Mouse (Mus musculus) hindbrain, embryonic 16.5 days (tissue): Measurements from ENCODE around the gene Ptpa. TPM values are rescaled to one million over a fixed set of nuclear protein-coding genes. Genes with fewer than 3 reads are reported as not detected.

Source experiments
- ATAC-seq: fragments of 200-750 bp; cut with Nextera tagmentation; 2 replicates; pipeline ENCODE4 v1.8.0; 2017; ENCODE audit warnings: moderate TSS enrichment, moderate library complexity
- H3K27ac ChIP-seq: fragments of 300-500 bp; sonication (generic); 2 replicates; pipeline ENCODE4 v1.5.1; 2014; ENCODE audit warnings: low read depth, mild to moderate bottlenecking, control low read depth, low read length, moderate library complexity
- H3K27me3 ChIP-seq: fragments of 300-500 bp; sonication (generic); replicated peaks from 2 replicates; pipeline ENCODE4 v1.6.1; 2014; ENCODE audit warnings: low read length; ENCODE audit not compliant: control insufficient read depth, insufficient read depth
- H3K36me3 ChIP-seq: fragments of 300-500 bp; sonication (generic); 2 replicates; pipeline ENCODE4 v1.6.1; 2014; ENCODE audit warnings: mild to moderate bottlenecking, low read length, moderate library complexity, mixed read lengths; ENCODE audit not compliant: control insufficient read depth, insufficient read depth
- H3K4me1 ChIP-seq: fragments of 300-500 bp; sonication (generic); 2 replicates; pipeline ENCODE4 v1.6.1; 2014; ENCODE audit warnings: low read depth, low read length; ENCODE audit not compliant: control insufficient read depth, insufficient read depth
- H3K4me2 ChIP-seq: fragments of 300-500 bp; sonication (generic); 2 replicates; pipeline ENCODE4 v1.6.1; 2014; ENCODE audit warnings: mild to moderate bottlenecking, low read length, control low read depth, moderate library complexity
- H3K4me3 ChIP-seq: fragments of 300-500 bp; sonication (generic); 2 replicates; pipeline ENCODE4 v1.5.1; 2014; ENCODE audit warnings: mild to moderate bottlenecking, low read length, control low read depth, moderate library complexity
- H3K9ac ChIP-seq: fragments of 300-500 bp; sonication (generic); 2 replicates; pipeline ENCODE4 v1.6.1; 2014; ENCODE audit warnings: low read depth, mild to moderate bottlenecking, control low read depth, low read length, moderate library complexity
- H3K9me3 ChIP-seq: fragments of 300-500 bp; sonication (generic); 2 replicates; pipeline ENCODE4 v1.6.1; 2014; ENCODE audit warnings: mild to moderate bottlenecking, low read length, moderate library complexity; ENCODE audit not compliant: control insufficient read depth
- WGBS: fragments of 180-500 bp; shearing (Covaris S2); extraction: QIAGEN DNeasy Blood & Tissue Kit; methylation state at CpG from one replicate; pipeline ENCODE4 v1.1.7; 2014; 5-methylcytosine and 5-hydroxymethylcytosine counted together
- polyA plus RNA-seq: library from polyadenylated mRNA; unstranded; fragments of >200 nt; fragmentation: Nextera tagmentation; extraction: Ambion mirVana; gene quantifications from 2 replicates; pipeline ENCODE4 v1.2.1, GENCODE M21; 2015

Gene Ptpa
- polyA plus RNA-seq, 1 experiment from 2014 or later: 153 TPM

DNA sequence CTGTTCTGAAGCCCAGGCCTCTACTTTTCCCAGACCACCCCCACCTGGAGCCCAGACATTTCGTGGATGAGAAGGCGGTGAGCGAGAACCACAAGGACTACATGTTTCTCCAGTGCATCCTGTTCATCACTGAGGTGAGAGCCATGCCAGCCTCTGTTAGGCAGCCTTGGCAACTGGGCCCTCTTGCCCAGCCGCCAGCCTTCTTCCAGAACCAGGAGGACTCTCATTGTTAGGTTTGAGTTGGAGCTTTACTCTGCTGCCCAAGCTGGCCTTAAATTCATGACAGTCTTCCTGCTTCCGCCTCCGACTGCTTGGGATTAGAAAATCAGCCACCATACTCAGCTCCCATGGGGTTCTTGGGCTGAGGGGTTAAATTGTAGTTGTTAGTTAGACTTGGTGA, 23.8 kb downstream of the Ptpa start:
- Histone ChIP-seq H3K27me3 (no peaks in the 10 kb centered on the region), H3K36me3 (peaks cover 25% of the 10 kb centered on the region), H3K9ac (no peak overlapping the region), H3K9me3 (no peaks in the 10 kb centered on the region), H3K4me3 (no peak overlapping the region), H3K4me2 (no peak overlapping the region), H3K27ac (no peak overlapping the region), H3K4me1 (peaks cover 32% of the 10 kb centered on the region)
- WGBS: 90% methylated on average over 6 of the region's 6 CpGs
- no peak for ATAC-seq

DNA sequence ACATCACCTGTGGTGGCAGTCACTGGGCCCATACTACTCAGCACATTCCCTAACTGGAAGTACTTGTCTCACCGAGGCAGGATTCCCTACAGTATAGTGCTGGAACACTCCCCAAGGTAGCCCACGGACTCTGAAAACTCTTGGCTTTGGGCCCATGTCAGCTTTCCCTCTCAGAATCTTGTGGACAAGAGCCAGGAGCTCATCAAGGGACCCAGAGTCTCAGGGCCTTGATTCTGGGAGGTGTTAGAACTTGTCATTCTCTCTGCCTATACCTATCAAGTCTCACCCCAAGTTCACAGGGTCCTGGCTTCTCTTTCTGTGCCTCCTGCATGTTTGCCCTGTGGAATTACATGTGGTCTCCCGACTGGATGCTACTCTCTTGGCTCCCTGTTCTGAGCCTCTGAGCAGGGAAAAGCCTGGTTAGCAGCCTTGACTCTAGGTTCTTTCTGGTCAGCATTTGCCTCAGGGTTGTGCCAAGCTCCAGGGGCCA, 24.4 kb downstream of the Ptpa start:
- no peak for ATAC-seq
- H3K4me3 ChIP-seq: no peak overlapping the region
- H3K4me2 ChIP-seq: no peak overlapping the region
- no peaks in the 10 kb centered on the region for H3K9me3 ChIP-seq
- H3K27me3 ChIP-seq: no peaks in the 10 kb centered on the region
- peaks cover 32% of the 10 kb centered on the region for H3K4me1 ChIP-seq
- peak overlapping the region; percentile 96 for H3K27ac ChIP-seq
- 39% methylated on average over 3 of the region's 3 CpGs for WGBS
- peak overlapping the region; percentile 25; the same call in 1 of the 2 replicates for H3K9ac ChIP-seq
- H3K36me3 ChIP-seq: peaks cover 25% of the 10 kb centered on the region

DNA sequence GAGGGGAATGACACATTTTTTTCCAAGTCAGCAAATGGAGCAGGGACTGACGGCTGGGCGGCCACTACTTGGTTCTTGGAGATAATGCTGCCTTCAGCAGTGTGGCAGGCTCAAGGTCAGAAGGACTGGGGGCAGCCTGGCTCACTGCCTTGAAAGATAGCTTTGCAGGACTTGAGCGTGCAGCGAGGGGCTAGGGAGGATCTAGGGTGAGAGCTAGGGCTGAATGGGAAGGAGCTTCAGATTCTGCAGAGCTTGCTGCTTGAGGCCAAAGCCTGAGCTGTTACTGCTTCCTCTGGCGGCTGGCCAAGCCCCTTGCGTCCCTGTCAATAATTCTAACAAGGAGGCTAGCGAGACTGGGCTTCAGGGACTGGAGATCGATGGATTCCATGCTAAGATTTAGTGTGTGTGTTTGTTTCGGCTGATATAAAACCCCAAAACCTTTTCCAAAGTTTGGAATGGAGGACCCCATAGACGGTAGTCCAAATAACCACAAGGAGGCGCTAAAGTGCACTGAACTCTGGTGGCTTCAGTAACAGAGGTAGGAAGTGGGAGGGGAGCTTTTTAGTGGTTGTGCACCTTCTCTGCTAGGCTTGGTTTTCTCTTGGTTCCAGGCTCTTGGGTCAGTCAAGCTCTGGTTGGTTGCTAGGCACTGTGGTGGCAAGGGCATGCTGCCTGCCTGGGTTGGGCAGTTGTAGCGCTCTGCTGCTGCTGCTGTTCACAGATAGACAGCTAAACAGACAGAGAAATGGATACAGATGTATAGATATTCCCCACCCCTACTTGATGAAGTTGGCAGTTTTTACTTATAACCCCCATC, 25.1 kb downstream of the Ptpa start:
- H3K36me3 ChIP-seq: peaks cover 25% of the 10 kb centered on the region

DNA sequence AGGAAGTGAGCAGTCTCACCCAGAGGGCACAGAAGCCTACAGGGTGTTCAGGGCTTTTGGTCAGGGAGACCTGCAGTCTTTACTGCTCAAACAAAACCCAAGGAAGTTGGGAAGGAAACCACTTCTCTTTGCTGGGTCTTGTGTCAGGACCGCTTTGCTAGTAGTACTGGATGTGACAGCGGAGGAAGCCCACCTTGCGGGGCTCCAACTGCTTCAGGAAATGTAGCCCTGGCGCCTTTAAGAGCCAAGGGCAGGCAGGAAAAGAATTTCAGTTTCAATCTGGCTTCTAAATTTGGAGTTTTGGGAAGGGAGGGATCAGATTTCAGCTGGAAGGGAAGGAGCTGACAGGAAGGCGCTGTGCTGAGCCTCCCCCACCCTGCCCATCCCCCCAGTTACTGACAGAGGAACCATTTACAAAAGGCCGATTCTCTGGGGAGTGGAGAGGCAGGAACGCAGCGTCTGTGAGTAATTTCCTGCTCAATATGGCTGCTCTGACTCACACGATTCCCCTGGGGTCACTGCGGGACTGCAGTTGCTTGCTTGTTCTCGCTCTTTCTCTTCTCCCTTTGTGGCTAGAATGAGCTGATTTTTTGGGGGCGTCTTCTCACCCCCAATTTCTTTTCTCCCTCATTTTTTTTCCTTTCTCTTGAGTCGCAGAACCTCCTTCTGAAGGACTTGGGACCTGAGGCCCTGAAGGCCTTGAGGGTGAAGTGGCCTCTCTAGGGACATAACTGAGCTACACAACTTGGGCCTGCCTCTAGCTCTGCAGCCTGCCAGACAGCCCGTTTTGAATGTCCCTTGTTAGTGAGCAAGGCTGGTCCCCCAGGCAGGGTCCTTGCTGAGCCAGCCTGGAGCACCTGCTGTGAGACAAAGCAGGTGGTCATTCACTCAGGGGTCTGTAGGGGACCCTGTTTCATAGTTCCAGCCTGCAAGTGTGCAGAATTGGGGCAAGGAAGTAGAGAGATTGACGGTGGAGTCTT, 26.0 kb downstream of the Ptpa start:
- H3K4me1 ChIP-seq: peaks cover 32% of the 10 kb centered on the region
- H3K4me2 ChIP-seq: peak overlapping the region; percentile 47
- H3K27ac ChIP-seq: peak overlapping the region; percentile 96
- no peaks in the 10 kb centered on the region for H3K27me3 ChIP-seq
- H3K9ac ChIP-seq: peak overlapping the region; percentile 56
- no peaks in the 10 kb centered on the region for H3K9me3 ChIP-seq
- peak overlapping the region; percentile 12 for H3K4me3 ChIP-seq
- 2% methylated on average over 15 of the region's 15 CpGs for WGBS
- ATAC-seq: peak; percentile 69
- H3K36me3 ChIP-seq: peaks cover 27% of the 10 kb centered on the region

More for the DNA sequence above, 25.1 kb downstream of the Ptpa start:
- Histone ChIP-seq H3K4me2 (peak overlapping the region; percentile 21; the same call in 1 of the 2 replicates), H3K9me3 (no peaks in the 10 kb centered on the region), H3K9ac (peak overlapping the region; percentile 56), H3K27ac (peak overlapping the region; percentile 96), H3K4me1 (peaks cover 32% of the 10 kb centered on the region), H3K4me3 (no peak overlapping the region), H3K27me3 (no peaks in the 10 kb centered on the region)
- 12% methylated on average over 12 of the region's 12 CpGs for WGBS
- ATAC-seq: peak; percentile 58

DNA sequence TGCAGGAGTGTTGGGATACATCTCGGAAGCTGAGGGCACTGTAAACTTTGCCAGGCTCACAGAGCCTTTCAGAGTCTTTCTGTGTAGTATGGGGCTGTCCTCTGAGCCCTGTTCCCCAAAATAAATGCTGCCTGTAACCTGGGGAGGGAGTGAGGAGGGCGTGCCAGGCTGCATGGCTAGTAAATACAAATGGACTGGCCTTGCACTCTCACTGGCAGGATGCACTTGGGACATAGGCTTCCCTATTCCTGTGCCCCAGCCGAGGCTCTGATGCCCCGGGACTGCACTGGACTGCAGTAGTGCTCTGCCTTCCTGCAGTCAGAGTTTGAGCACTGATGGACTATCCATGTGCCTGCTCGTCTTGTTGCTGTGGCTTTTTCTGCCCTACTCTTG, 26.7 kb downstream of the Ptpa start:
- Histone ChIP-seq H3K27me3 (no peaks in the 10 kb centered on the region), H3K9me3 (no peaks in the 10 kb centered on the region), H3K4me1 (peaks cover 32% of the 10 kb centered on the region), H3K36me3 (peaks cover 27% of the 10 kb centered on the region), H3K4me2 (peak overlapping the region; percentile 47), H3K27ac (peak overlapping the region; percentile 96), H3K4me3 (no peak overlapping the region; the same call in 1 of the 2 replicates), H3K9ac (peak overlapping the region; percentile 56)
- 53% methylated on average over 5 of the region's 5 CpGs for WGBS
- ATAC-seq: no peak

DNA sequence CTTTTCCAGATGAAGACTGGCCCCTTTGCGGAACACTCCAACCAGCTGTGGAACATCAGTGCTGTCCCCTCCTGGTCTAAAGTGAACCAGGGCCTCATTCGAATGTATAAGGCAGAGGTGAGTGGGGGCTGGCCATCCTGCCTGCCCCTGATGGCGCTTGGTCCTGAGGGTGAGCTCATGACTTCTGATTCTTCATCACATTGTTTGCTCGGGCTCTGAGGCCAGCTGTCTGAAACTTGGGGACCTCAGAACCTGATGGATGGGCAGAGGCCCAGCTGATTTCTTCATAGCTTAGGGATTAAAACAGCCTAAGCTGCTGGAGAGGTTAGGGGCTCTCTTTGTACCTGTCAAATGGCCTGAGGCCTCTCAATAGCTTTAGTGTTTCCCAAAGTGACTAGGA, 27.4 kb downstream of the Ptpa start:
- 73% methylated on average over 4 of the region's 4 CpGs for WGBS
- Histone ChIP-seq H3K36me3 (peaks cover 20% of the 10 kb centered on the region), H3K9ac (peak overlapping the region; percentile 56), H3K27me3 (no peaks in the 10 kb centered on the region), H3K9me3 (no peaks in the 10 kb centered on the region), H3K4me1 (peaks cover 32% of the 10 kb centered on the region), H3K4me2 (no peak overlapping the region), H3K27ac (peak overlapping the region; percentile 96; the same call in 1 of the 2 replicates), H3K4me3 (no peak overlapping the region)
- no peak for ATAC-seq

DNA sequence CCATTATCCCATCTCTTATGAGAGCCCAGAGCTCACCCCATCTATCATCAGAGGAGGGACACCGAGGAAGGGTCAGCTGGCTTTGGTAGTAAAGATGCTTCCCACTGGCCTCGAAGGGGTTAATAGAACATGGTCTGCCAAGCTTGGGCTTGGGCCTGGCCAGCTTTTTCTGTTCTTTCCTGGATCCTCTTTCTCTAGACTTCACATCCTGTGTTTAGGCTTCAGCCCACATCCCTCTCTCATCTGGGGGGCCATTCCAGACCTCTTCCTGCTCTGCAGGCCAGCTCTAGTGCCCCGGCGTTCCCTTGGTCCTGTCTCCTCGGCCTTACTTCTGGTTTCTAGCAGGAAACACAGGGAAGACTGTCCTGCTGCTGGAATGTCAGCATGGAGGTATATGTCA, 28.2 kb downstream of the Ptpa start:
- H3K9me3 ChIP-seq: no peaks in the 10 kb centered on the region
- no peak overlapping the region for H3K4me2 ChIP-seq
- H3K9ac ChIP-seq: no peak overlapping the region; the same call in 1 of the 2 replicates
- 84% methylated on average over 5 of the region's 5 CpGs for WGBS
- H3K4me3 ChIP-seq: no peak overlapping the region
- H3K27ac ChIP-seq: peak overlapping the region; percentile 7; the same call in 1 of the 2 replicates
- no peaks in the 10 kb centered on the region for H3K27me3 ChIP-seq
- H3K36me3 ChIP-seq: peaks cover 16% of the 10 kb centered on the region
- ATAC-seq: no peak
- H3K4me1 ChIP-seq: peaks cover 32% of the 10 kb centered on the region

DNA sequence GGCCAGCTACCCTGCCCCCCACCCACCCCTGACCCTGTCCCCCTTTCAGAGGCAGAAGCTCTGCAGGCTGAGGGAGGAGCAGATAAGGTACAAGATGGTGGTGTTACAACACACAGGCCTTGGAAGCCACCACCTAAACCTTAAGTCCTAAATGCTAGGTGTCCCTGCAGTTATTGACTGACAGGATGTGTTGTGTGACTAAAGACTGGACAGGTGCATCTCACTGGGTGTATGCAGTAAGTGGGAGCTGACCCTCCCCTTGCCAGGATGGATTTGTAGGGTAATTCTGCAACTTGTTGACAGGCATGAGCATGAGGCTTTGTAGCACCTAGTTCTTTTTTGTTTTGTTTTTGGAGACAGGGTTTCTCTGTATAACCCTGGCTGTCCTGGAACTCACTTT, 28.6 kb downstream of the Ptpa start:
- peaks cover 32% of the 10 kb centered on the region for H3K4me1 ChIP-seq
- no peak for ATAC-seq
- no peak overlapping the region; the same call in 1 of the 2 replicates for H3K9ac ChIP-seq
- H3K4me3 ChIP-seq: no peak overlapping the region
- no peak overlapping the region for H3K27ac ChIP-seq
- no peak overlapping the region for H3K4me2 ChIP-seq
- H3K36me3 ChIP-seq: peaks cover 12% of the 10 kb centered on the region
- no peaks in the 10 kb centered on the region for H3K9me3 ChIP-seq
- no peaks in the 10 kb centered on the region for H3K27me3 ChIP-seq
